Mouse (Mus musculus): ENCODE results near the gene Gm5286.
"Not testable (repeated sequence)": the region's sequence is repeated elsewhere in the genome, so short reads cannot be mapped to it uniquely, and the experiment has no call there.

Gene Gm5286

DNA sequence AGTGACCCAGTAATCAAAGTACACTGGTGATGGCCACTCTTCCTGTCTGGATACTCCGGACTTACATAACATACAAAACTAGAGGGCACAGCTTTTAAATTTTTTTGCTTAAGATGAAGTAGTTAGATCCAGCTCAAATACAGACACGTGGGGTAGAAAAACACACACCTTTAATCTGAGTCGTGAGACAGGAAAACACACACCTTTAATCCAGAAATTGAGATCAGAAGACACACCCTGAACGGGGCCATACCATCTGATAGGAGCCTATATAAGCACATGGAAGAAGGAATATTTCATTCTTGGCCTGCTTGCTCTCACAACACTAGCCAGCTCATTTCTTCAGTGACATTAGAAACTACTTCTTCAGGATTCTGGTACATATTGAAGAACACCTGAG is at the start of gene Gm5286:
Gene Gm5286, plus strand, starts transcription at position 301 of the 400 bp plus-strand sequence.
- DNase-seq (ENCODE audit: low read depth, low spot score), result not testable (repeated sequence)

DNA sequence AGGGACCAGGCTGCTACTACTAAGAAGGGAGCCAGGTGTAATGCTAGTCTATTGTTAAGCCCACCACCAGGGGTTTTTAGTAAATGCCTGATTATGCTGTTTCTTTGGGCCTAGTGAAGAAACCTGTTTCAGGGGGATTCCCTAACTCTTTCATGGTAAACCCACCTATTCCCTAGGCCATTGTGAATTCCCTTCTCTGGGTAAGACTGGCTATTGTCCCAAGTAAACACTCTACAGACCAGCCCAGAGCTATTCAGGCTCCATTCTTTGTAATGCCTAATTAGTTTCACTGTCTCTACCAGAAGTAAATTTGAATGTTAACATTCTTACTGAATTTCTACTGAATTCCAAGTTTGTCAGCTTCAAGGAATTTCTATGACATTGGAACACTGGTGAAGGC is 29.2 kb upstream of the Gm5286 start:
- not testable (repeated sequence) for DNase-seq (ENCODE audit: low read depth, low spot score)

DNA sequence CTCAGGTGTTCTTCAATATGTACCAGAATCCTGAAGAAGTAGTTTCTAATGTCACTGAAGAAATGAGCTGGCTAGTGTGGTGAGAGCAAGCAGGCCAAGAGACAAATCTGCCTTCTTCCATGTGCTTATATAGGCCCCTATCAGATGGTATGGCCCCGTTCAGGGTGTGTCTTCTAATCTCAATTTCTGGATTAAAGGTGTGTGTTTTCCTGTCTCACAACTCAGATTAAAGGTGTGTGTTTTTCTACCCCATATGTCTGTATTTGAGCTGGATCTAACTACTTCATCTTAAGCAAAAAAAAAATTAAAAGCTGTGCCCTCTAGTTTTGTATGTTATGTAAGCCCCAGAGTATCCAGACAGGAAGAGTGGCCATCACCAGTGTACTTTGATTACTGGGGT is 18.4 kb upstream of the Gm5286 start, which contains the start of gene Gm10696:
Gene Gm10696, minus strand, starts transcription at position 101 of the 400 bp plus-strand sequence.
- DNase-seq (ENCODE audit: low read depth, low spot score), result not testable (repeated sequence)

All from forelimb bud, embryonic 11.5 days (tissue).